Mouse (Mus musculus): ENCODE data around the gene Phf21a.
"Not testable (repeated sequence)": the region's sequence is repeated elsewhere in the genome, so short reads cannot be mapped to it uniquely, and the experiment has no call there.

- not testable (repeated sequence) for TF ChIP-seq CTCF (IDR thresholded peaks at IDR 0.05; ENCODE audit: extremely low read depth, insufficient read length, insufficient replicate concordance, low read depth, low read length); POLR2A (IDR thresholded peaks at IDR 0.05; ENCODE audit: low read depth, low read length)
Measured at GRCm38 (mm10) chr2:92093503-92093902, 586 bp downstream of the Phf21a start.

All from small intestine, adult 2 months (tissue).